Mouse (Mus musculus) intestine, postnatal 0 days (tissue): Measurements from ENCODE around the gene Ralbp1. TPM values are rescaled to one million over a fixed set of nuclear protein-coding genes. Genes with fewer than 3 reads are reported as not detected.
A peak's percentile ranks its signal among the peaks of the same experiment; 100 is the strongest.

ENCODE experiments used
- ATAC-seq: fragments of 200-750 bp; cut with Nextera tagmentation; 2 replicates; pipeline ENCODE4 v1.8.0; 2017; ENCODE audit warnings: mild to moderate bottlenecking, moderate TSS enrichment, moderate library complexity
- H3K27ac ChIP-seq: fragments of 300-500 bp; sonication (generic); 2 replicates; pipeline ENCODE4 v1.5.1; 2014; ENCODE audit warnings: mild to moderate bottlenecking, low read depth, low read length, moderate library complexity
- H3K27me3 ChIP-seq: fragments of 300-500 bp; sonication (generic); replicated peaks from 2 replicates; pipeline ENCODE4 v1.6.1; 2014; ENCODE audit warnings: low read length, mixed read lengths; ENCODE audit not compliant: control insufficient read depth, insufficient read depth
- H3K36me3 ChIP-seq: fragments of 300-500 bp; sonication (generic); 2 replicates; pipeline ENCODE4 v1.6.1; 2014; ENCODE audit warnings: mild to moderate bottlenecking, moderate library complexity; ENCODE audit not compliant: control insufficient read depth, insufficient read depth
- H3K4me1 ChIP-seq: fragments of 300-500 bp; sonication (generic); replicated peaks from 2 replicates; pipeline ENCODE4 v1.6.1; 2014; ENCODE audit warnings: antibody characterized with exemption, low read length, mixed read lengths; ENCODE audit not compliant: control insufficient read depth, insufficient read depth
- H3K4me2 ChIP-seq: fragments of 300-500 bp; sonication (generic); replicated peaks from 2 replicates; pipeline ENCODE4 v1.6.1; 2014; ENCODE audit warnings: low read depth, mild to moderate bottlenecking, moderate library complexity
- H3K4me3 ChIP-seq: fragments of 300-500 bp; sonication (generic); 2 replicates; pipeline ENCODE4 v1.5.1; 2014; ENCODE audit warnings: low read depth, low read length
- H3K9ac ChIP-seq: fragments of 300-500 bp; sonication (generic); 2 replicates; pipeline ENCODE4 v1.6.1; 2014; ENCODE audit warnings: mild to moderate bottlenecking, low read depth, low read length
- H3K9me3 ChIP-seq: fragments of 300-500 bp; sonication (generic); 2 replicates; pipeline ENCODE4 v1.6.1; 2016; ENCODE audit warnings: mixed run types; ENCODE audit not compliant: control insufficient read depth
- CTCF ChIP-seq: sonication (generic); IDR thresholded peaks from 2 replicates; pipeline ENCODE4 v1.5.1; 2016; ENCODE audit warnings: low read depth, mild to moderate bottlenecking, control low read depth, antibody characterized with exemption, moderate library complexity
- WGBS: fragments of 180-500 bp; shearing (Covaris S2); extraction: QIAGEN DNeasy Blood & Tissue Kit; methylation state at CpG from one replicate; pipeline ENCODE4 v1.1.7; 2014; 5-methylcytosine and 5-hydroxymethylcytosine counted together
- polyA plus RNA-seq: library from polyadenylated mRNA; unstranded; fragments of >200 nt; fragmentation: Nextera tagmentation; extraction: Ambion mirVana; gene quantifications from 2 replicates; pipeline ENCODE4 v1.2.1, GENCODE M21; 2015

The Ralbp1 gene
- polyA plus RNA-seq, 1 experiment from 2014 or later: 57.4 TPM

DNA sequence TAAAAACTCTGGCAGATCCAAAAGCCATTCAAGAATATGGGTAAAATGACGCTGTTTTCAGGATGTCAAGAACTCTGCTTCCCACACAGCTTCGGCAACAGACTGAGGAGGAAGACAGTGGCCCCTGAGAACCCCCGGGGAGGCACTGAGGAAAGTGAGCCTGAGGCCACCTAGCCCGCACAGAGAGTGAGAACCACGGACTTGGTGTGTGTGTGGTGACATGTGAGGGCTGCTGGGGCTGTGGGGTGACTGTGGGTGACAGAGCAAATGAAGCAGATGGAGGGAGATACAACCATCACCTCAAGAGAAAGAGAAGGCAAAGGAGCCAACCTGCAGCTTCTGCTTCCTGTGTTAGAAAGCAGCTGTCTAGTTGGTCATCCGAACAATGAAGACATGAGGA is 13.5 kb downstream of the Ralbp1 start:
- H3K27ac ChIP-seq: no peak overlapping the region
- WGBS: 68% methylated on average over 6 of the region's 6 CpGs
- no peak overlapping the region for H3K4me2 ChIP-seq
- H3K4me3 ChIP-seq: no peak overlapping the region
- no peak for ATAC-seq
- no peaks in the 10 kb centered on the region for H3K27me3 ChIP-seq
- no peak for TF ChIP-seq CTCF
- H3K9ac ChIP-seq: no peak overlapping the region
- peaks cover 7% of the 10 kb centered on the region; the same call in 1 of the 2 replicates for H3K36me3 ChIP-seq
- no peaks in the 10 kb centered on the region for H3K9me3 ChIP-seq
- H3K4me1 ChIP-seq: no peaks in the 10 kb centered on the region

DNA sequence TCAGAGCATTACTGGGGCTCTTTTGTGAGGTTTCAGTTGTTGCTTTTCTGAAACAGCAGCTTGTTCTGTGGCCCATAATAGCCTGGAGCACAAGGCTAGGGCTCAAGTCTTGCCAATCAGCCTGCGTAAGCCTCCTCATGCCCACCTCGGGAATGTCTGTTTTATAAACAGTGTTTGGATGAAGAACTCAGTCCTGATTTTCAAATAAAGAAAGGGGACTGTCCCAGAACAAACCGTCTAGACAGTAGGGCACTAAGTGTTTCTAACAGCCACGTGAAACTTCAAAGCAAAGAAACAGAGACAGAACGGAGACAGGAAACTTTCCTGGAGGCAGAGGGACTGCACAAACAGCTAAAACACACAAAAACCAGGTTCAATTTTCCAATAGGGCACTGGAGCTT is 14.0 kb downstream of the Ralbp1 start:
- ATAC-seq: no peak
- H3K4me1 ChIP-seq: no peaks in the 10 kb centered on the region
- WGBS: 38% methylated on average over 5 of the region's 5 CpGs
- no peak overlapping the region for H3K4me3 ChIP-seq
- no peak for TF ChIP-seq CTCF
- peaks cover 8% of the 10 kb centered on the region; the same call in 1 of the 2 replicates for H3K36me3 ChIP-seq
- H3K27me3 ChIP-seq: no peaks in the 10 kb centered on the region
- no peak overlapping the region for H3K27ac ChIP-seq
- H3K9me3 ChIP-seq: no peaks in the 10 kb centered on the region
- no peak overlapping the region for H3K4me2 ChIP-seq
- no peak overlapping the region for H3K9ac ChIP-seq

DNA sequence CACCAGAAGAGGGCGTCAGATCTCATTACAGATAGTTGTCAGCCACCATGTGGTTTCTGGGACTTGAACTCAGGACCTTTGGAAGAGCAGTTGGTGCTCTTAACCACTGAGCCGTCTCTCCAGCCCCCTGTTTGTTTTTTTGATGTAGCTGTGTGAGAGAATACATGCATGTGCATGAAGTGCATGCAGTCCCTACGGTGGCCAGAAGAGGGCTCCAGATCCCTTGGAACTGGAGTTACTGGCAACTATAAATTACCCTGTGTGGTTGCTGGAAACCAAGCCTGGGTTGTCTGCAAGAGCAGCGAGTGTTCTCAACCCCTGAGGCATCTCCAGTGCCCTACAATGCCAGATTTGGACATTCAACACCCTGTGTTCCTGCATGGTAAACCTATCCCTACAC is 15.5 kb downstream of the Ralbp1 start:
- Histone ChIP-seq H3K27ac (no peak overlapping the region), H3K4me1 (no peaks in the 10 kb centered on the region), H3K4me2 (no peak overlapping the region), H3K9ac (no peak overlapping the region), H3K4me3 (no peak overlapping the region), H3K27me3 (no peaks in the 10 kb centered on the region), H3K9me3 (no peaks in the 10 kb centered on the region), H3K36me3 (peaks cover 15% of the 10 kb centered on the region; the same call in 1 of the 2 replicates)
- ATAC-seq: no peak
- TF ChIP-seq CTCF: peak; percentile 88
- WGBS: 50% methylated on average over 4 of the region's 4 CpGs

GRCm38 (mm10) chr17:65869720-65870119 is 15.9 kb downstream of the Ralbp1 start:
- TF ChIP-seq CTCF: no peak
- Histone ChIP-seq H3K4me2 (no peak overlapping the region), H3K9ac (no peak overlapping the region), H3K27ac (no peak overlapping the region), H3K27me3 (no peaks in the 10 kb centered on the region), H3K36me3 (peaks cover 15% of the 10 kb centered on the region; the same call in 1 of the 2 replicates), H3K9me3 (no peaks in the 10 kb centered on the region), H3K4me1 (no peaks in the 10 kb centered on the region), H3K4me3 (no peak overlapping the region)
- WGBS: 74% methylated on average over 10 of the region's 10 CpGs
- ATAC-seq: no peak; the same call in 1 of the 2 replicates

DNA sequence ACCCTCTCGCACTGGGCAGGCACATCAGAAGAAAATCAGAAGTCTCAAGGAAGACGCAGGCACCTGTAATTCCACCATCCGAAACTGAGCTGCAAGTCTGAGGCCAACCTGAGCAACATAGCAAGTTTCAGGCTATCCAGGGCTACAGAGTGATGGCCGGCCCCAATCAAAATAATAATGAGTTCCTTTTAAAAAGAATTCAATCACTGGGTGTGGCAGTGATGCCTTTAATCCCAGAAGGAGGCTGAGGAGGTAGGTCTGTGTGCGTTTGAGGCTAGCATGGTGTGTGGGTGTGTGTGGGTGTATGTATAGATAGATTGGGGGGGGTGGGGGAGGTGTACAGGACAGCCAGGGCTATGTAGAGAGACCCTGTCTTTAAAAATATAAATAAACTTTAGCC is 17.6 kb downstream of the Ralbp1 start:
- Histone ChIP-seq H3K27ac (no peak overlapping the region), H3K36me3 (peaks cover 25% of the 10 kb centered on the region; the same call in 1 of the 2 replicates), H3K4me1 (no peaks in the 10 kb centered on the region), H3K9me3 (no peaks in the 10 kb centered on the region), H3K9ac (no peak overlapping the region), H3K4me2 (no peak overlapping the region), H3K4me3 (no peak overlapping the region), H3K27me3 (no peaks in the 10 kb centered on the region)
- WGBS: 94% methylated on average over 5 of the region's 5 CpGs
- TF ChIP-seq CTCF: no peak
- no peak for ATAC-seq

DNA sequence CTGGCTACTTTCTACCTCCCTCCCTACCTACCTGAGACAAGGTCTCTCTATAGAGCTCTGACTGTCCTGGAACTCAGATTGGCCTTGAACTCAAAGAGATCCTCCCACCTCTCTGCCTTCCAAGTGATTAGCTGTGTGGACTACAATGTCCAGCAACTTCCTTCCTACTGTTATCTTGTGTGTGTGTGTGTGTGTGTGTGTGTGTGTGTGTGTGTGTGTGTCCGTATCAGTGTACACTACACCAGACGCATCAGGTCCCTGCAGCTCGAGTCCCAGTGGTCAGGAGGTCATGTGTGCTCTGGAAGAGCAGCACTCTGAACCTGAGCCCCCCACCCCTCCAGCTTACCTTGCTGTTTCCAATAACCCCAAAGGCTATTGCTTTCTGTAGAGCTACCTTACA is 19.4 kb downstream of the Ralbp1 start:
- ATAC-seq: no peak
- Histone ChIP-seq H3K27me3 (no peaks in the 10 kb centered on the region), H3K9me3 (no peaks in the 10 kb centered on the region), H3K4me3 (no peak overlapping the region), H3K36me3 (peaks cover 28% of the 10 kb centered on the region; the same call in 1 of the 2 replicates), H3K27ac (no peak overlapping the region), H3K9ac (no peak overlapping the region), H3K4me2 (no peak overlapping the region), H3K4me1 (no peaks in the 10 kb centered on the region)
- TF ChIP-seq CTCF: no peak
- 63% methylated on average over 3 of the region's 3 CpGs for WGBS

DNA sequence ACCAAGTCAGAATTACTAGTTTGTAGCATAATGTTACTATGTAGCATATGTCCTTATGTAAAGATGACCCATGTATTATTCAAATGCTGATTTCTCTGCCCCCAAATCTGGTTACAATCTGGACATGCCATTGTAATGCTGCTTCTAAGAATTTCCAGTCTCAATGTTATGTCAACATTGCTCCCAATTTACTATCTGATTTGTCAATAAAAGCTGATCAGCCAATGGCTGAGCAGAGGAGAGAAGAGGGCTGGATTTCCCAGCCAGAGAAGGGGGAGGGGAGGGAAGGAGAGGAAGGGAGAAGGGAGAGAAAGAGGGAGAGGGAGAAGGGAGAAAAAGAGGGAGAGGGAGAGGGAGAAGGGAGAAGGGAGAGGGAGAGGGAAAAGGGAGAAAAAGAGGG is 20.3 kb downstream of the Ralbp1 start:
- TF ChIP-seq CTCF: no peak
- no peak overlapping the region for H3K4me2 ChIP-seq
- no peaks in the 10 kb centered on the region for H3K27me3 ChIP-seq
- no peak for ATAC-seq
- H3K4me3 ChIP-seq: no peak overlapping the region
- H3K36me3 ChIP-seq: peaks cover 28% of the 10 kb centered on the region; the same call in 1 of the 2 replicates
- H3K9me3 ChIP-seq: no peaks in the 10 kb centered on the region
- H3K27ac ChIP-seq: no peak overlapping the region
- no peak overlapping the region for H3K9ac ChIP-seq
- H3K4me1 ChIP-seq: no peaks in the 10 kb centered on the region
